Mouse (Mus musculus): ENCODE results near the gene Cdk20.

DNA sequence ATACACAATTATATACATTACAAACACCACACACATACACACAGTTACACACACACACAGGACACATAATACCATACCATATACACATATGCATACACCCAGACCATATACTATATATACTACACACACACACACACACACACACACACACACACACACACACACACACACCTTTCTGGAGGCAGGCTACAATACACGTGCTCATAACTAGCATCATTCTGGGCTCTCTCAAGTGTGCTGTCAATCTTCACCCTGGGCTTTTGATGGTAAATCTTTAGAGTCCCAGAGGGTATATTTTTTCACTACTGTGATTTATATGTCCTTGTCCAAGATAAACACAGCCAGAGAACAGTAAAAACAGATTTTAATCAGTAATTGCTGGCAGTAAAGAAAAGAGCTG is 6.8 kb upstream of the Cdk20 start:
- TF ChIP-seq POLR2A (IDR thresholded peaks at IDR 0.05; ENCODE audit: low read depth, low read length) (no peak), CTCF (IDR thresholded peaks at IDR 0.05; ENCODE audit: borderline replicate concordance, insufficient read depth, low read length) (no peak)
